Mouse (Mus musculus) heart, embryonic 12.5 days (tissue): ENCODE results near the gene Tlr4. TPM values are rescaled to one million over a fixed set of nuclear protein-coding genes. Genes with fewer than 3 reads are reported as not detected.

ENCODE experiments used
- ATAC-seq: fragments of 200-750 bp; cut with Nextera tagmentation; 2 replicates; pipeline ENCODE4 v1.8.0; 2017; ENCODE audit warnings: moderate TSS enrichment, moderate library complexity; ENCODE audit not compliant: insufficient number of reproducible peaks, low FRiP score
- H3K27ac ChIP-seq: fragments of 300-500 bp; sonication (generic); 2 replicates; pipeline ENCODE4 v1.5.1; 2016; ENCODE audit warnings: mild to moderate bottlenecking, moderate library complexity; ENCODE audit not compliant: poor library complexity, severe bottlenecking
- H3K27me3 ChIP-seq: fragments of 300-500 bp; sonication (generic); replicated peaks from 2 replicates; pipeline ENCODE4 v1.6.1; 2016; ENCODE audit warnings: mild to moderate bottlenecking, moderate library complexity
- H3K36me3 ChIP-seq: fragments of 300-500 bp; sonication (generic); 2 replicates; pipeline ENCODE4 v1.6.1; 2016; ENCODE audit warnings: mild to moderate bottlenecking, moderate library complexity
- H3K4me1 ChIP-seq: fragments of 300-500 bp; sonication (generic); replicated peaks from 2 replicates; pipeline ENCODE4 v1.6.1; 2016; ENCODE audit warnings: mild to moderate bottlenecking
- H3K4me2 ChIP-seq: fragments of 300-500 bp; sonication (generic); 2 replicates; pipeline ENCODE4 v1.6.1; 2016; ENCODE audit warnings: mild to moderate bottlenecking, moderate library complexity
- H3K4me3 ChIP-seq: fragments of 300-500 bp; sonication (generic); 2 replicates; pipeline ENCODE4 v1.5.1; 2016; ENCODE audit warnings: mild to moderate bottlenecking
- H3K9ac ChIP-seq: fragments of 300-500 bp; sonication (generic); 2 replicates; pipeline ENCODE4 v1.6.1; 2016; ENCODE audit warnings: mild to moderate bottlenecking, moderate library complexity
- H3K9me3 ChIP-seq: fragments of 300-500 bp; sonication (generic); replicated peaks from 2 replicates; pipeline ENCODE4 v1.6.1; 2016; ENCODE audit warnings: mild to moderate bottlenecking, moderate library complexity
- WGBS: fragments of 180-500 bp; shearing (Covaris S2); methylation state at CpG from one replicate; pipeline ENCODE4 v1.1.7; 2016; 5-methylcytosine and 5-hydroxymethylcytosine counted together
- polyA plus RNA-seq: library from polyadenylated mRNA; unstranded; fragments of >200 nt; fragmentation: Nextera tagmentation; extraction: Ambion mirVana; gene quantifications from 2 replicates; pipeline ENCODE4 v1.2.1, GENCODE M21; 2016

The Tlr4 gene
- polyA plus RNA-seq, 1 experiment from 2014 or later, result 2.3 TPM

DNA sequence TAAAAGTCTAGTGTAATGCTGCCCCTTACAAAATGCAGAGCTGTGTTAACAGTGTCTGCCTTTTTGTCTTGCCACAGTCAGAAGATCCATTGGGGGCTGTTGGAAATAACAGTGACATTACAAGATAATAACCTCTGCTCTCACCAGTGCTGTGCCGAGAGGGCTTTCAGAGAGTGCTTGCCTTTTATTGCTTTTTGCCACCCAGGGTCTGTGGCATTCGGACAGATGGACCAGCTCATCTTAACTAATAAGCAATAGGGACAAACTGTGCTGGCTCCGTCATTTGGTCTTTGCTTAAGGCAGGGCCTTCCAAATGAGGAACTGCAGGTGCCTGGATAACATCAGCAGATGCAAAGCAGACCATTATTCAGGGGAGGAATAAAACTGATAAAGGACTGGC is 147.5 kb downstream of the Tlr4 start:
- no peaks in the 10 kb centered on the region for H3K27me3 ChIP-seq
- ATAC-seq, result no peak
- WGBS, result 59% methylated on average over 3 of the region's 3 CpGs
- H3K4me1 ChIP-seq, result 0 out of 2 replicates have a peak, but pooled peaks cover 2% of the 10 kb centered on the region
- H3K27ac ChIP-seq, result no peak overlapping the region
- no peak overlapping the region for H3K4me2 ChIP-seq
- no peaks in the 10 kb centered on the region for H3K36me3 ChIP-seq
- H3K9me3 ChIP-seq, result no peaks in the 10 kb centered on the region
- H3K4me3 ChIP-seq, result no peak overlapping the region
- H3K9ac ChIP-seq, result no peak overlapping the region
